Mouse (Mus musculus): ENCODE data around the gene Enc1. TPM values are rescaled to one million over a fixed set of nuclear protein-coding genes. Genes with fewer than 3 reads are reported as not detected.

Gene Enc1
- 1 to 10 TPM in 2 of 4 experiments, under 1 TPM in 2; 0.90 to 2.6 (median 1.1) TPM for total RNA-seq (2022)

DNA sequence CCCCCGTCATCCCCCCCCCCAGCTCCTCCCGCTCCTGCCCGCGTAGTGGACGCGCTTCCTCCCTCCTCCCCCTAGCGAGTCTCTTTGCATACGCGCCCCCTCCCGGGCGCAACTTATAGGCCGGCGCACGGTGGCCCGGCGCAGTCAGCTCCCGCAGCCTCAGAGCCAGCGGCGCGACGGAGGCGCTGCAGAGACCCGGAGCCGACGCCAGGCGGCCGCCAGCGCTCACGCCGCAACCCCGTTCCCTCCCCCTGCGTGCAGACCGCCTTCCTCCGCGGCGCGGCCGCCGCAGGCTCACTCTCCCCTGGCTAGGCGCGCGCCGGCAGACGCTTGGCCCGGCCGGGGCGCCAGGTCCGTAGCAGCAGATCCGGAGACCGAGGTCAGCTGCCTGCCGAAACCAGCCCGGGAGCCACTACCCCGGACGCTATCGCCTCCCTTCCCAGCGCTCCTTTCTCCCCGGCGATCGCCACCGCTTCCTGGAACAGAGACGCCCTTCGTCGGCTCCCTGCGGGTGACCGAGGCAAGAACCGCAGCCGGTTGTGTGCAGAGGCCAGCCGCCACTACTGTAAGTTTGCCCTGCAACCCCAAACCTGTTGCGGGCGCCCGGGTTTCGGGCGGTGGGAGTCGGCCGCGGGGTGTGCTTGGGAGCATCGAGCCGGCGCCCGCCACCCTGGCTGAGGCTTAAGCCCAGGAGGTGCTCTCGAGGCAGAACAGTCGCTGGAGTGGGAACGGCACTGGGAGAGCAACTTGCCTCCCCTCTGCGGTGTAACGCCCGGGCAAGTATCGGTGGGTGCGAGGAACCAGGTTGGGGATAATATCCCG lies at the start of gene Enc1:
TSS of gene Enc1 (plus strand) at position 141 of the 822 bp plus-strand sequence.
- peak; percentile 72 to 82 for DNase-seq (ENCODE audit: low spot score in 2 of 2)

DNA sequence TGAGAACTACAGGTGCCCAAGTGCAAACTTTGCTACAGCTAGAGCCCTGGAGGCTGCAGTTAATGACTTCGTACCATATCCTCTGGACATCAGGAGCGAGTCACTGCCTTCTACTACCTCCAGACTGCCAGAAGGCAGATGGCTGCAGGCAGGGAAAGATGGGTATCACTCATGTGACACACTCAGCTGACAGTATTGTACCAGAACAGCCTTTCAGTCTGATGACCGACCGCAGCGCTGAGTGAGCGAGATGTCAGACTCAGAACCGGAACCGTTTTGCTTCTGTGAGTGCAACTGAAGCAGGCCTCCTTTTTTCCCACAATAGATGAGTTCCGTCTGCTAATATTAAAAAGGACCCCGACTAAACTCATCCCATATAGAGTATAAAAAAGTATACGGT lies 48.3 kb upstream of the Enc1 start:
- DNase-seq (ENCODE audit: low spot score in 2 of 2), result no peak

DNA sequence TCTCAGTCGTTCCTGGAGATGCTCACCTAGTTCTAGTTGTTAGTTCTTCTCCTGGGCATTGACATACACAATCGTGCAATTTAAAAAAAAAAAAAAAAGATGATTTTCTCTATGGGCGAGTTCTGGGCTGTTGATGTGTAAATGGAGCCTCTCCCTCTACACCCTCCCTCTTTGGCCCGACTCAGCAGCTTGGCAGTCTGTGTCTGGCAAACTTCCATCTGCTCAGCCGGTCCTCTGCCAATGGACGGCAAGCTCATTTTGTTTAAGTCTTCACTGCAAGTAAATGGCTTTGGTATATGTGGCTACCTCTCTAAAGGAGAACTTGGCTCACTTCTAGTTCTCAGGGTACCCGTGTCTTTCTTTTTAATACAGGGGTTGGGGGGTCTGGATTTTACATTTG lies 47.5 kb upstream of the Enc1 start:
- DNase-seq (ENCODE audit: low spot score in 2 of 2), result peak; percentile 32 to 61

DNA sequence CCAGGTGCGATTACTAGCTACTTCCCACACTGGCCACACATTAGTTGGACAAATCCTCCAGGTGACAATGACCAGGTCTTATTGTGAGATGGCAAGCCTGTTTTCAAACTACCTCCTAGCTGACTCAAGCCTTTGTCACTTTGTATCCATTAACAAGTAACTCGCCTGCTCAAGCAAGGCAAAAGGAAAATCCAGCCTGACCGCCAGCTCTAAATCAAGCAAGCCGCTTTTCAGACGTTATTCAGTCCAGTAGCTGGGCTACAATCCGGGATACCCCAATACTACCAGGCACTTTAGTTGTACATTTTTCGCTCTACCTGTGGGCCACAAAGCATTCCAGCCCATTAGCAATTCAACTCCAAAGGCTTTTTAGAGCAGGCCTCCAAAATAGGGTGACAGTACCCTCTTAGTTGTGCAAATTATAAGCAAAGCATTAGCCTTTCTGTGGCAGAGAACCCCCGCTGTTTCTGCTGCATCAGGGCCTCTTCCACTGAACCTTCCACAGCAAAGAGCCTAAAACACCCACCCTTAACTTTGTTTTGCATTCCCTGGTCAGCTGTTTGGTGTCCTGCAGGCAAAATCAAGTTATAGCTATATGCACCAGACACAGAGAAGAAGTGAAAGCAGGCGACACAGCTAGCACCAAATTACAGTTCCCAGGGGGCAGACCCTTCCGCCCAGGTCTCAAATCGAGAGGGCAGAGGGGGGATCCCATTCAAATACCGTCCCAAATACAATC lies 44.5 kb upstream of the Enc1 start:
- no peak for DNase-seq (ENCODE audit: low spot score in 2 of 2)

DNA sequence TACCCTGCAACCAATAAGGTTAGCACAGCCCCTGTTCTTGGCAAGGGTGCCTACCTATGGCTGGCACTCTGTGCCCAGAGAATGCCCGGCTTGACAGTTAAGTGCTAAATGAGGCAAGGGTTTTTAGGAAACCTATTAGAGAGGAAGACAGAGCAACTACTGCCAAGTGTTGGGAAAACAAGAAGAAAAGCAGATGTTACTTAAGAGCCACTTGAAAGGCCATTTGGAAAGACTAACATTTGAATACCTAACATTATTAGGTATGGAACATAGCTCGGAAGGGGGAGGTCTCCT lies 44.0 kb upstream of the Enc1 start:
- DNase-seq (ENCODE audit: low spot score in 2 of 2), result no peak

DNA sequence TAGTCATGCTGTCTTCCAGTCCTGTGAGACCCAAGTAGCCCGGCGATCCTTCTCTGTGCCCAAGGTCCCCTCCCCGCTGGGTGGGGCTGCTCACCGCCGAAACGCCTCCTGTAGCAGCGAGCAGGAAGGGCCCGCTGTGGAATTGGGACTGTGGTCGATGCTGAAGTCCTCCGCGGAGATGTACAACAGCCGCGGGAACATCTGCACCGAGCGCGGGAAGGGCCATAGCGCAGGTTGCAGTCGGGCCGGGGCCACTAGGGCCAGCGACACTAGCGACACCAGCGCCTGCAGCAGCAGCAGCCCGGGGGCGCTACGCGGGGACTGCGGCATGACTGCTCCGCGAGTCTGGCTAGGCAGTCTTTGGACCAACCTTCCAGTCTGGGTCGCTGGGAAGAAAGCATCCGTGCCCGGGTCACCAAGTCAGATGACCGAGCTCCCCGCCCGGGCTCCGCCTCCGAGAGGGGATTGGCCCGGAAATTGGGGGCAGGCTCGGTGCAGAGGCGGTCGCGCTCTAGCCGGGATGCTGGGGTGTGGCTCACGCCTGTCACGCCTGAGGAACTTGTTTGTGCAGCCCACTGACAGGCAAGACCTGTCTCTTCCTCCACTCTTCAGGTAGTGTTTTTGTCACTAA lies 42.9 kb upstream of the Enc1 start, which contains the start of gene Hexb:
TSS of gene Hexb (minus strand) at position 426 of the 631 bp plus-strand sequence.
- peak; percentile 86 to 91 for DNase-seq (ENCODE audit: low spot score in 2 of 2)

DNA sequence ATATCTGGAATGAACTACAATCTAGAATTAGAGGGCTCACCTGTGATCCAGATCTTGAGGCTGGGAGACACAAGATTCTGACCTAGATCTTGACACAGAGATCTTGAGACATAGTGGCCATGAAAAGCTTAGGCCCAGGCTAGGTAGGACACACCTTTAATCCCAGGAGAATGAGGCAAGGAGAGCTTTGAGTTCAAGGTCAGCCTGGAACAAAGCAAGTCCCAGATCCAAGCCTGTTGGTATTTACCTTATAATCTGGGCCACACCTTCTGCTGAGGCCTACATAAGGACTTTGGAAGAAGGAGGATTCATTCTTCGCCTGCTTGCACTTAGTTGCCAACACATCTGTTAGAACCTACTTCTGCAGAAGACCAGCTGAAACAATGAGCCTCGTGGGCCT lies 41.8 kb upstream of the Enc1 start:
- no peak for DNase-seq (ENCODE audit: low spot score in 2 of 2)

DNA sequence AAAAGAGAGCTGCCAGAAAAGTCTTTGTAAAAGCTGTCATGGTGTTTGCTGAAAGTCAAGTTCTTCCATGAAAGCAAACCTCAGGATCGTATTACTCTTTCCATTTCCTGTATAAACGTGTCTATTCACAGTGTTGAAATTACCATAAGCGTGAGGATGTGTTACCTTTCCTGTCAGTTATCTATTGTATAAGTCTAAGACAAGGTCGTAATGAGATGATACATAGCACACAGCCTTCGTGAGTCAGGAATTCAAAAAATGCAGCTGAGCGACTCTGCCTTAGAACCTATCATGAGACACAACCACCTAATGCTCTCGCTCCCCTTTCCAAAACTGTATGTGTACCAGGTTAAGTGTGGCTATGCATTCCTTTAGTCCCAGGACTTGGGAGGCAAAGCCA lies 39.8 kb upstream of the Enc1 start:
- DNase-seq (ENCODE audit: low spot score in 2 of 2), result no peak

DNA sequence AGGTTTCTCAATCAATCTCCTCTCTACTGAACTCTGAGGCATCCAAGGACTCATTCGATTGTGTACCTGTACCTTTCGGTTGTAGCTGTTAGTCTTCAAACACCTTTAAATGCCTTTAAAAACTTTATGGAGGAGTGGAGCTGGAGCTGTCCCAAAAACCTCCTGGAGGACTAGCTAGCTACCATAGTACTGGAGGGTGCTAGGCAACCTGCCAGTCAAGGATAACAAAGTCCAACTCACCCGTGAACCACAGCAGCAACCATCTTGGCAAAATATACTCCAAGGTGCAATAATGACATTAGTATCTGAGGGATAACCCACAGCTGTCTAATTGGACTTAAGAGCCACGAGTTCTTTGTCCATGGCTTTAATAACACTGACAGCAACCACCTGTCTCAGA lies 39.0 kb upstream of the Enc1 start:
- DNase-seq (ENCODE audit: low spot score in 2 of 2), result no peak

DNA sequence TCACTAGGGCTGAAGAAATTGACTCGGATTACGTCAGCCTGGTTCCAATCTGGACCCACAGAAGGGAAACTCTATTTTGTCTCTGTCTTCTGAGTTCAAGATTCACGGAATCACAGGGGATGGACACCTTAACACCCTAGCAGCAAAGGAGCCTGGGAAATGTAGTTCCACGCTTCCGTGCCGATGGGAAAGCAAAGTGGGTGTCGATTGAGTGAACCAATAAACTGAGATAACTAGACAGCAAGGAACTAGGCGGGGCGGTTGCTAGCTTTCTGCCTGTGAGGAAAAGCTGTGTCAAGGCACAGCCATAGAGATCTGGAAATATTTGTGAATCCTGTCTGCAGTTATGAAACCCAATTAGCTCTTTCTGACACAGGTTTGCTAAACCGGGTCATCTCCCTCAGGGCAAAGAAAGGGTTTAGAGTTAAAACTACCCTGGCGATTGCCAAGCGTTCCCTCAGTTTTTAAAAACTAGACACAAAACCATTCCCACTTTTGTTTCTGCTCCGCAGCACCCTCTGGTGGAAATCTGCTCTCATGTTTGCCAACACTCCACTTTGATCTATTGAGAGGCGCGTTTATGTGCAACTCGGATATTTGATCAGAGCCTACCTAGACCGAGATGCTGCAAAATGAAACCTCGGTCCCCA lies 35.7 kb upstream of the Enc1 start:
- peak; percentile 67 to 75 for DNase-seq (ENCODE audit: low spot score in 2 of 2)

DNA sequence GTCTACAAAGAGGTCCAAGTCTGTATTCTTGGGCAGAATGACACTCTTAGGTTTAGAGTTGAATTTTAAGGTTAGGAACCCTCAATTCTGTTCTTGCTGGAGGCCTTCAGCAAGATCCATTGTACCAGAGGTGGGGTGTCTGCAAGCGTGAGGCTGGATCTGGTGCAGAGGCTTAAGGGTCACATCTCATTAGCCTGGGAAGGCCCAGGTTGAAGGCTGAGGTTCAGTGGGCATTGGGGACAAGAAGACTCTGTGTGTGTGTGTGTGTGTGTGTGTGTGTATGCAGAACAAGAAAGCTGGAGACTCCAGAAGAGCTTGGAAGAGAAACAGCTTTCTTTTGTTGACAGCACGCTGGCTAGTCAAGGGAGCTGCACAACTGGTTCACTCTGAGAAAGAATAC lies 34.9 kb upstream of the Enc1 start:
- no peak for DNase-seq (ENCODE audit: low spot score in 2 of 2)

DNA sequence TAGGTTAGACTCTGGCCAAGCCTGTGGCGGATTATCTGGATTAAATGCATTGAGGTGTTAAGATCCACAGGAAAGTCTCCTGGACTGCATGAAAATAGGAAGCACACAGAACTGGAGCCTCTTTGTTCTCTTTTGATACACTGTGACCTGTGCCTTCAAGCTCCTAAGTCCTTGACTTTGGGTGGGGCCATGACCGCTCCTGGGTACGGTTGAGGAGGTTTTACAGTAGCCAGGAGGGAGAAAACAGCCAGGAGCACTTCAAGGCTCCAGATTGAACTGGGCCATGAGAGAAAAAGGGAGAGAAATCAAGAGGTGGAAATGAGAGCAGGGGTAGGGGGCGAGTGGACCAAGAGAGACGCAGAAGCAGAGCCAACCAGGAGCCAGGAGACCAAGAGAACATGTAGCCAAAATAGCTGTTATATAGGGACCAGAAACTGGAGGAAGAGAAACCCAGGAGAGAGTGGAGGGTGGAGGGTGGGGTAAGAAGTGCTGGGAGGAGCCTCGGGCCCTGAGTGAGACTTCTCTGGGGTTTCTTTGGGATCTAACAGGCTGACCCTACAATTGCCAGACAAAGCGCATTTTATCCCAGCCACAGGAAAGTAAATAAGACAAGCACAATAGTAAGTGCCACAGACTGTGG lies 33.3 kb upstream of the Enc1 start:
- no peak for DNase-seq (ENCODE audit: low spot score in 2 of 2)

DNA sequence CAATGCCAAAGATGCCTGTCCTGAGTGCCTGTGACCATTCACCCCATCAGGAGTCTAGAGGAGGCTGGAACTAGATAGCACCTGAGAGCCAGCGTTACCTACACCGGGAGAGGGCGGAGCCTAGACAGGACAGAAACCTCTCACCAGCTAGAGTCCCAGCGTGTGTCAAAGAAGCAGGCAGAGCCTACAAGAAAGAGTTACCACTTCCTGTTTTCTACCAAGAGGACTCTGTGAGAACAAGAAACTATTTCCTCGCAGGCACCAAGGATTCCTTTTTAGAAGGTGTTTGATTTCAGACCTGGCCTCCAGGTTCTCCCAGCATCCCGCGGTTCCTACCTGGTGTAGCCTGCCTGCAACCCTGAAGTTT lies 32.8 kb upstream of the Enc1 start:
- no peak for DNase-seq (ENCODE audit: low spot score in 2 of 2)

DNA sequence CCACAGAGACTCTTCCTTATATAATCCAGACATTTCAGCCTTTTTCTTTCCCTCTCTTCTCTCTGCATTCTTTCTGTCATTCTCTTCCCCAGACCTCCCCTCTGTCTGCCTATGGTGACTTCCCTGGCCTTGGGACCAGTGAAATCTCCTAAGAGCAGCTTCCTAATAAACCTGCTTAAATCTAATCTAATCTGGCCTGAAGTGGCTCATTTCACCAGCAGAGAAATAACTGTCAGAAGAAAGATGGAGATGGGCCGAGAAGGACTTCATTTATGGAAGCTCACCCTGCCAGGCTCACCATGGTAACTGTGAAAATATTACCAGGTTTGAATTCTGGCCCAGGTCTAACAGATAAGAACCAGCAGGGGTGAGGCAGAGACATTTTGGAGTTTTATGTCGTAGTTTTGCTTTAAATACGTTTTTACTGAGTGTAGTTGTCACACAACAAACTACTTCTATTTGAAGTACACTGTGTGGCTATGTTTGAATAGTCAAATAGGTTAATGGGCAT lies 32.4 kb upstream of the Enc1 start:
- DNase-seq (ENCODE audit: low spot score in 2 of 2), result no peak

DNA sequence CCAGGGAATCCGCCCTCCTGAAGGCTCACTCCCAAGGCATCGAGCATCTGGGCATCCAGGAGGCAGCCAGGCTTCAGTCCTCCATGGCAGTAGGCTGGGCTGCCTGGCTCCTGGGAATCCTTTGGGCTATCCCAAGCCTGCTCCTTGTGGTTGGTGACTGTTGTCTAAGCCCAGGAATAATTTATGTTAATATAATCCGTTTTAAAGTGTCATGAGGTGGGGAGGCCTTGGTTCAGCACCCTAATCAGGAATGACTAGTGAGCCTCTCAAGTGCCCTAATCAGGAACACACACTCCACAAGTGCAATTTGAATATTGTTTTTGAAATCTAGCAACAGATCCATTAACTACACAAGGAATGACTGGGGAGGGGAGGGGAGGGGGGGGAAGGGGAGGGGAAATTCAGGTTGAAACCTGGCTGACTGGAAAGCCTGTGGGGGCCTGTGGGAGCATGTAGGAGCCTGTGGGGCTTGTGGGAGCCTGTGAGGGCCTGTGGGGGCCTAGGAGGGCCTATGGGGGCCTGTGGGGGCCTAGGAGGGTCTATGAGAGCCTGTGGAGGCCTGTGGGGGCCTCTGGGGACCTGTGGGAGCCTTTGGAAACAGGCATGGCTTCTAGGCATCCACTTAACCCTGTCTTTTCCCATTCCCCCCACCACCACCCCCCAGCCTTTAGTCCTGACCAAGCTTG lies 26.2 kb upstream of the Enc1 start:
- DNase-seq (ENCODE audit: low spot score in 2 of 2), result no peak

DNA sequence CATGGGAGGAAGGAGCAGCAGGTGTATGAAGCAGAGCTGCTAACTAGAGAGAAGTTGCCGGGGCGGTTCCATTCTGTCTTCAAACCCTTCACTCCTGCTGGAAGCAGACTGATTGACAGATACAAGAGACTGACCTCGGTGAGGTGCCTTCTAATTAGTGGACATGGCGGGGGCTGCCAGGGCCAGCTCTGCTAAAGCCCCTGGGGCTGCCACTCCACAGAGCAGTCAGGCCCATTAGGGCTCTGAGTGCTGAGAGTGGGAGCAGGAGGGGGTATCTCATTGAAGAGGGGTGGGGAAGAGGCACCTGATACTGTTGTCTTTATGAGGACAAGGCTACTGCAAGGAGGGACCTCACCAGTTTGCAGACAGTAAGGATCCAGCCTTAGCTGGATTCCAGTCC lies 25.3 kb upstream of the Enc1 start:
- no peak for DNase-seq (ENCODE audit: low spot score in 2 of 2)

DNA sequence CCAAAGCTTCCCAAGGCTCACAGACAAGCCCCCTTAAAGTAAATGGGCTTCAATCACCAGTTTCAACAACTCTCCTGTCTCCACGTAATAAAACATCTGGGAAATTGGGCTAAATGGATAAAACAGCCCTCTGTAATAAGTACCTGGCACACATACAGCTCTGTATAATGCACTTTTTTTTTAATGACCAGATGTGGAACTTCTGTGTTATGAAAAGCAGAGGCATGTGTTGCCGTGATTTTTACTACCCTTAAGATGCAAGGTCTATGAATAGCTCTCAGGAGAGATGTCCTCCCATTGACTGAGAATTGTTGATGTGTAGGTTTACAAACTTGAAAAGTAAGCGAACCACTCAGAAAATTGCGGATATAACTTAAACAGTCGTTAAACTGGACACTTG lies 24.7 kb upstream of the Enc1 start:
- DNase-seq (ENCODE audit: low spot score in 2 of 2), result no peak

DNA sequence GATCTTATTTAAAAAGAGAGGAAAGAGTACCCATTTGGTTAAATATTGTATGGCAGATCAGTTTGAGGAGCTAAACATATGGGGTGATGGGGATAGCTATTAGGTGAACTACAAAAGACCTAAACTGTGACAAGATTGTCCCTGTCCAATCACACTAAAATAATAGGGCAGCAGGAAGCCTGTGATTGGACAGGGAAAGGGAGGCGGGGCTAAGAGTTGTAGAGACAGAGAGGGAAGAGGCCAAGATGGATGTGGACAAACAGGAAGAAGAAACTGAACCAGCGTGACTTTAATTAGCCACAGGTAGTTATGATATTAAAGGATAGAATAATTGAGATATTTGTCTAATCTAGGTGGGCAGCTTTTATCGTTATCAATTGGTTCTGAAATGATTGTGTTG lies 20.9 kb upstream of the Enc1 start:
- no peak for DNase-seq (ENCODE audit: low spot score in 2 of 2)

DNA sequence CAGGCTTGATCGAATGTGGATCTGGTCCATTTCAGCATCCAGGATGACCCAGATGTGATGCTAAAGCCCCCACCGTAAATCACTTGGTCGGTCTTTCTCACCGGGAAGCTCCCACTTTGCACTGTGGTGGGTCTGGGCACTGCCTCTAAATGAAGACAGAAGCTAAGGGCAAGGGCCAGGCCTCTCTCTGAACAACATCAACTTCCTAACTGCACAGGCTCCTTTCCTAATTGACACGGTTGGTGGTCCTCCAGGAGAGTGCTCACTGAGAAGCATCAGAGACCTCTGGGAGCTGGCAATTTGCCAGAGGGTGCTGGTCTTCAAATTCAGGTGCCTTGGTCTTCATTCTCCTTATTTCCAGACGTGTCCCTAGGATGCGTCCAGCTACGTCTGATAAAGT lies 17.0 kb upstream of the Enc1 start:
- no peak for DNase-seq (ENCODE audit: low spot score in 2 of 2)

DNA sequence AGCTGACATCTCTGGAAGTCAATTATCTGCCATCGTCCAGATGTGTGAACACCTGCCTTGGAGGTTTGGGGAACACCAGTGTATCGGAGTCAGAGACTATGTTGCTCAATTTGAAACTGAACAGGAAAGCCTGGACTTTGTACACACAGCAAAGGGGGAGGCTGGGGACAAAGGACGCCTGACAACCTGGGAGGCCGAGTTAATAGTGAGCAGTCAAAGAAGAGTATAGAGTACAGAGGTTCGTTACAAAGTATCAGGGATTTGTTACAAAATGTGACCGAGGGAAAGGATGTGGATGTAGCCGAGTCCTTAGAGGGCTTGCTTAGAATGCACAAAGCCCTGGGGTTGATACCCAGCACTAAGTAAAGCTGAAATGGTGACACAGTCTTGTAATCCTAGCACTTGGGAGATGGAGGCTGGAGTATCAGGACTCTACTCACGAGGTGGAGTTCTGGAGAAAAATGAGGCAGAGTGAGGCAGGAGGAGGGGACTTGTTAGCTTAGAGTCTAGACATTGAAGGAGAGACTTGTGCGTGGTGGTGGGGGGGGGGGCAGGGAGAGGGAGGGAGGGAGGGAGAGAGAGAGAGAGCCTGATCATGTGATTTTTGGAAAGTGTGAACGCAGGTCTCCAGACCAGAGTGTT lies 16.4 kb upstream of the Enc1 start:
- no peak for DNase-seq (ENCODE audit: low spot score in 2 of 2)

Data from gastrocnemius, adult 8-10 months (tissue).